Mouse (Mus musculus): ENCODE data around the gene Epb41l5.

The Epb41l5 gene

GRCm38 (mm10) chr1:119501881-119502280 is 146.9 kb downstream of the Epb41l5 start:
- DNase-seq (ENCODE audit: low read depth, low spot score), result no peak

DNA sequence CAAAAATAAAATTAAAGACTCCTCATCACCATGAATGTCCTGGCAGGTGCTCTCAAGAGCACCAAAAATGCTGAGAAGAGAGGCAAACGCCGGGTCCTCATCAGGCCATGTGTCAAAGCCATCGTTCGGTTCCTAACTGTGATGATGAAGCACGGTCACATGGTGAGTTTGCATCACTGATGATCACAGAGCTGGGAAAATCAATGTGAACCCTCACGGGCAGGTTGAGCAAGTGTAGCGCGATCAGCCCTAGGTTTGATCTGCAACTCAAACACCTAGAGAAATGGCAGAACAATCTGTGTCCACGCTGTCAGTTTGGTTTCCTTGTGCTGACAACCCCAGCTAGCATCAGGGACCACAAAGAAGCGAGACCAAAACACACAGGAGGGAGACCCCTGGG is 149.3 kb downstream of the Epb41l5 start:
- DNase-seq (ENCODE audit: low read depth, low spot score), result no peak

GRCm38 (mm10) chr1:119498536-119499231 is 150.1 kb downstream of the Epb41l5 start:
- DNase-seq (ENCODE audit: low read depth, low spot score), result no peak

GRCm38 (mm10) chr1:119497346-119498004 is 151.3 kb downstream of the Epb41l5 start:
- no peak for DNase-seq (ENCODE audit: low read depth, low spot score)

DNA sequence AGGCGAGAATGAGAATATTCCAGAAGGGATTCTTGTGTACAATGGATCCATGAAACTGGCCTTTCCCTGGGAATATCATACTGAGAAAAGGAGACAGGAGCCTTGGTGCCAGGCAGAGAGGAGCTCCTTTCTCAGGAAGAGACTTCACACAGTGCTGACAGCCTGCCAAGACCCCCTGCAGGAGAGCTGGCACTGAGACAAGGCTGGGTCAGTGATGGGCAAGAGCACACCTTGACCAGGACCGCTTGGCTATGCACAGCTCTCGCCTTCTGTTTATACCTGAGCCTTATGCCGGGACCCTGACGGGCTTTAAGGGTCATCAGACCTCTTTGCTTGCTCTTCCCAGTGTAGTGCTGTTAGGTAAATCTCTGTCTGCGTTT is 153.4 kb downstream of the Epb41l5 start:
- DNase-seq (ENCODE audit: low read depth, low spot score), result no peak

All from mesoderm, embryonic 11.5 days (tissue).